Mouse (Mus musculus): ENCODE measurements around the gene Gls2. TPM values are rescaled to one million over a fixed set of nuclear protein-coding genes. Genes with fewer than 3 reads are reported as not detected.

Gene Gls2
- polyA plus RNA-seq (2014; fragmentation: Illumina TruSeq; extraction: RNeasy Lipid Tissue Mini Kit (QIAGEN cat#74804); ENCODE audit: low read depth, low replicate concordance) = not detected

DNA sequence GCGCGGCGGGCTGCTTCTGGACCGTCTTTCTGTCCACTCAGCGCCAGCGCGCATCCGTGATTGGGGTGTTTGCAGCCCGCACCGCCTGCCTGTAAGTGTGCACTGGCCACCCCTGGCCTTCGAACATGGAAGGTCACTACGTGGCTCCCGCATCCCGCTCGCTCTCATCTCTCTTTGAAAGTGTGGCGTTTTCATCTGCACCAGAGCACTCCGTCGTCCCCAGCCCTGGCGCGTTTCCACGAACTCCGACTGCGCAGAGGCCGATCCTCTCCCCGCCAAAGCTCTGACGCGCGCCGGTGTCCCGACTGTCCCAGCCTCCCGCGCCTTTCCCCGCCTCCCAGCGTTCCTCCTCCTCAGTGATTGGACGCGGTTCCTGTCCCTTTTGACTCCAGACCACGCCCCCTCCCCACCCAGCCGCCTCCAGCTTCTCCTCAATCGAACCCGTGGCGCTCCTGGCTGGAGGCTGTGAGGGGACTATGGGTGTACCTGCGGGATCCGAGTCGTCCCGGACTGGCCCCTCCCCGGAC, at the start of gene Gls2:
Gls2 (plus strand) TSS at position 434 of the 527 bp plus-strand sequence.

DNA sequence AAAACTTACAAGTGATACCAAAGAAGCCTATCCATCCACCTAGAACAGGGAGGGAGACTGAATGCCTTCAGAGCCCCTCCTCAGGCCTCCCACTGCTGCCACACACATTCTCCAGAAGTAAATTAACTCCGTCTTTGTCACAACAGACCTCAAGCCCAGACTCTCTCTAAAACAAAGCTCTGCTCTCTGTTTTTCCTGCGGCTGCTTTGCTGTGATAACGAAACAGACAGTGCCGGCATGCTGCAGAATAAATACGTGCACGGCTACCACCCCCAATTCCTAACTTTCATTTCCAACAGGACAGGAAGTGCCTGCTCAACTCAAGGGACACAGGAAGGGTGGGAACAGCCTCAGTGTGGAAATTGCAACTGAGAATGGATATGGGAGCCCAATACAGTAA, 14.3 kb upstream of the Gls2 start, which contains the start of gene Rbms2:
Rbms2 (minus strand) TSS at position 309 of the 400 bp plus-strand sequence.

DNA sequence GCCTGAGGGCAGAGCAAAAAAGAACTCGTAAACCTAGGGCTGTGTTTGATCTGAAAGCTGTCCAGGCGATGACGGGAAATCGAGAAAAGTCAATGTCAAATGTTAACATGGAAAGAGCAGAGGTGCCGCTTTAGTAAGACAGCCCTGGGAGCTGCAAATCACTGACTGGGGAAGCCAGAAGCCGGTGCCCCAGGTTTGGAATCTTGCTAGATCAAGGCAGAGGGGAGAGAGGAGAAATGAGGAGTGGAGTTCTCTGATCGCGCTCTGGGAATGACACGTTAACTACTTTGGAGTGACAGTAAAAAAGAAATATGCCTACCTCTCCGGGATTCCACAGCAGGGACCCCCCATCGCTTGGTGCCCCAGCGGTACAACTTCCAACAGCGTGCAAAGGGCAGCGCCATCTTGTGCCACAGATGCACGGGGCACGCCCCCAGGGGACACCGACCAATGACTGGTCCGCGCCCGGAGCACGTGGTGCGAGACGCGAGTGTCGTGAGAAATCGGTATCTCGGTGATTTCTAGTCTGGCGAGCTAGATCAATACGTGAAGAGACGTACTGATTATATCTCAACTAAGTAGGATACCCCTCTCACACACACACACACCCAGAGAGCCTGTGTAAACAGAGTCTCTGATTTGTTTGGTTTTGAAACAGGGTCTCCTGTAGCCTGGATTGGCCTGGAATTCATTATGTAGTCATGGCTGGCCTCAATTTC, 17.3 kb downstream of the Gls2 start, which contains the start of gene Spryd4:
Spryd4 (minus strand) TSS at position 418 of the 719 bp plus-strand sequence.

DNA sequence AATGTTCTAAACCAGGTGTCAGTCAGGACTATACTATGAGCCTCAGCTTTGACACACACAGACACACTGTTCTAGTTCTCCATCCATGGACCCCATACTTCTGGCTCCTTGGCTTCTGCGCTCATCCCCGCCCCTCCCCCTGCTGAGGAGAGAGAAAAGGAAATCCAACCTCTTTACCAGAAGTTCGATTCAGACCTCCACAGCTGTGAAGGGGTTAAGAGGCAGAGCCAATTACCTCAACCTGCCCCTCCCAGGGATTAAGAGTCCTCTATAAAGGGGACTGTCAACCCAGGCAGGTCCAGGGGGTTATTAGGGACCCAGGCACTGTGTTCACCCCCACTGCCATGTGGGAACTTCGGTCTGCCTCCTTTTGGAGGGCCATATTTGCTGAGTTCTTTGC, 31.3 kb downstream of the Gls2 start, which contains the start of gene Mip:
Mip (plus strand) TSS at position 301 of the 400 bp plus-strand sequence.

DNA sequence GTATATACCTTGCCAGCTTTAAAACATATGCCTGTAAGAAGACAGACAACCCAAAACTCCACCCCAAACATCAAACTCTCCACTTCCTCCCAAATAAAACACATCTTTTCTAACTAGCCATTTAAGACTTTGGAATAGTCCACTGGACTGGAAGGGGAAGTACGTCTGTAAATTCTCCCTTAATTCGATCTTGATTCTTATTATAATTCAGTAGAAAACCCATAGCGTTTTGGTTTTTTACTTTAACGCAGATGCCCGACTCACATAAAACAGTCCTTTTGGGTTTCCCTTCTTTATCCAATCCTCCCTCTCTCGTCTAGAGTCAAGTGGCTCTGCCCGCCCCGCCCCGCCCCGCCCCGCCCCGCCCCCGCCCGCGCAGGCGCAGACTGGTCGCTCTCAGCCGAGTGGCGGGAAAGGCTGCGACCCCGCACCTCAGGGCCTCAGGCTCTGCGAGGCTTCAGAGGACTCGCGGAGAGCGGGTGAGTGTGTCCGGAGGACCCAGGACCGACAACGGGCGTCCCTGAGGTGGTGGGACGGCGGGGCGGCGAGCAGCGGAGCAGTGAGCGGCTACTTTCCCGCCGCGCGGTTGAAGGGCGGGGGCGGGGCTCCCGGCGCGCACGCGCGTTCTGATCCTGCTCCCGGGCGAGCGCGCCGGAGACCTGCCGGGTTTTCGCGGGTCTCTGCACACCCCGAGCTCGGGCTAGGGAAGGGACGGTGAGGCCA, 37.6 kb downstream of the Gls2 start, which contains the start of gene Timeless:
Timeless (plus strand) TSS at position 369 of the 723 bp plus-strand sequence.

DNA sequence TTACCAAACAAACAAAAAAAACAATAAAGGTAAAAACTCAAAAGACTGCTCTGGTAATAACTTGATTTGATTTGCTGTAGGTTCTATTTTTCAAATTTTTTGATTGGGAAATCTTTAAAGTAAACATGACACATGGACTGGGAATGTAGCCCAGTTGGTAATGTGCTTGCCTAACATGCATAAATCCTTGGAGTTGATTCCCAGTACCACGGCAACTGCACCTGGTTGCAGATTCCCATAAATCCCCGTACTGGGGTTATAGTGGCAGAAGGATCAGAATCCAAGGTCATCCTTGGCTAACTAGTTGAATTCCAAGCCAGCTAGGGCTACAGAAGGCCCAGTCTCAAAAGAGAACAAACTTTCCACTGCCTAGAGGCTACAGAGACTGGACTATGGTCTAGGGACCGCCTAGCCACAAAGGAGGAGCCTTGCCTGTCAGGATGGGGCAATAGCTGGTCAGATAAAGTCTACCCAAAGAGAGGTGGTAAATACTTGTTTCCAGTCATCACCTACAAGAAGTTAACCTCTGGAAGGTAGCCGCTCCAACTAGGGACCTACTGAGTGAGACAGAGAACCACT, 59.5 kb downstream of the Gls2 start, which contains the start of gene Apon:
Apon (plus strand) TSS at position 420 of the 579 bp plus-strand sequence.

Other genes with a start within 250 kb of the Gls2 start
- not detected for gene Hsd17b6, start 186.8 kb upstream of the Gls2 start, polyA plus RNA-seq (2014; fragmentation: Illumina TruSeq; extraction: RNeasy Lipid Tissue Mini Kit (QIAGEN cat#74804); ENCODE audit: low read depth, low replicate concordance)
- 12.9 TPM for gene Prim1, start 179.3 kb upstream of the Gls2 start, polyA plus RNA-seq (2014; fragmentation: Illumina TruSeq; extraction: RNeasy Lipid Tissue Mini Kit (QIAGEN cat#74804); ENCODE audit: low read depth, low replicate concordance)
- gene Naca, start 158.9 kb upstream of the Gls2 start, polyA plus RNA-seq (2014; fragmentation: Illumina TruSeq; extraction: RNeasy Lipid Tissue Mini Kit (QIAGEN cat#74804); ENCODE audit: low read depth, low replicate concordance) = 1,016 TPM
- 590 TPM for gene Ptges3, start 135.5 kb upstream of the Gls2 start, polyA plus RNA-seq (2014; fragmentation: Illumina TruSeq; extraction: RNeasy Lipid Tissue Mini Kit (QIAGEN cat#74804); ENCODE audit: low read depth, low replicate concordance)
- 811 TPM for gene Atp5b, start 111.2 kb upstream of the Gls2 start, polyA plus RNA-seq (2014; fragmentation: Illumina TruSeq; extraction: RNeasy Lipid Tissue Mini Kit (QIAGEN cat#74804); ENCODE audit: low read depth, low replicate concordance)
- 20.4 TPM for gene Baz2a, start 102.9 kb upstream of the Gls2 start, polyA plus RNA-seq (2014; fragmentation: Illumina TruSeq; extraction: RNeasy Lipid Tissue Mini Kit (QIAGEN cat#74804); ENCODE audit: low read depth, low replicate concordance)
- 27.8 TPM for gene Rbms2, start 14.2 kb upstream of the Gls2 start, polyA plus RNA-seq (2014; fragmentation: Illumina TruSeq; extraction: RNeasy Lipid Tissue Mini Kit (QIAGEN cat#74804); ENCODE audit: low read depth, low replicate concordance)
- 9.9 TPM for gene Spryd4, start 17.4 kb downstream of the Gls2 start, polyA plus RNA-seq (2014; fragmentation: Illumina TruSeq; extraction: RNeasy Lipid Tissue Mini Kit (QIAGEN cat#74804); ENCODE audit: low read depth, low replicate concordance)
- gene Mip, start 31.4 kb downstream of the Gls2 start, polyA plus RNA-seq (2014; fragmentation: Illumina TruSeq; extraction: RNeasy Lipid Tissue Mini Kit (QIAGEN cat#74804); ENCODE audit: low read depth, low replicate concordance) = not detected
- 1.7 TPM for gene Timeless, start 37.6 kb downstream of the Gls2 start, polyA plus RNA-seq (2014; fragmentation: Illumina TruSeq; extraction: RNeasy Lipid Tissue Mini Kit (QIAGEN cat#74804); ENCODE audit: low read depth, low replicate concordance)
- gene Apon, start 59.6 kb downstream of the Gls2 start, polyA plus RNA-seq (2014; fragmentation: Illumina TruSeq; extraction: RNeasy Lipid Tissue Mini Kit (QIAGEN cat#74804); ENCODE audit: low read depth, low replicate concordance) = not detected
- 7.3 TPM for gene Apof, start 74.2 kb downstream of the Gls2 start, polyA plus RNA-seq (2014; fragmentation: Illumina TruSeq; extraction: RNeasy Lipid Tissue Mini Kit (QIAGEN cat#74804); ENCODE audit: low read depth, low replicate concordance)
- gene Stat2, start 76.1 kb downstream of the Gls2 start, polyA plus RNA-seq (2014; fragmentation: Illumina TruSeq; extraction: RNeasy Lipid Tissue Mini Kit (QIAGEN cat#74804); ENCODE audit: low read depth, low replicate concordance) = 16.5 TPM
- not detected for gene Il23a, start 104.3 kb downstream of the Gls2 start, polyA plus RNA-seq (2014; fragmentation: Illumina TruSeq; extraction: RNeasy Lipid Tissue Mini Kit (QIAGEN cat#74804); ENCODE audit: low read depth, low replicate concordance)
- gene Pan2, start 108.9 kb downstream of the Gls2 start, polyA plus RNA-seq (2014; fragmentation: Illumina TruSeq; extraction: RNeasy Lipid Tissue Mini Kit (QIAGEN cat#74804); ENCODE audit: low read depth, low replicate concordance) = 7.5 TPM
- 51.6 TPM for gene Cnpy2, start 128.0 kb downstream of the Gls2 start, polyA plus RNA-seq (2014; fragmentation: Illumina TruSeq; extraction: RNeasy Lipid Tissue Mini Kit (QIAGEN cat#74804); ENCODE audit: low read depth, low replicate concordance)
- 151 TPM for gene Cs, start 143.3 kb downstream of the Gls2 start, polyA plus RNA-seq (2014; fragmentation: Illumina TruSeq; extraction: RNeasy Lipid Tissue Mini Kit (QIAGEN cat#74804); ENCODE audit: low read depth, low replicate concordance)
- 19.6 TPM for gene Coq10a, start 174.5 kb downstream of the Gls2 start, polyA plus RNA-seq (2014; fragmentation: Illumina TruSeq; extraction: RNeasy Lipid Tissue Mini Kit (QIAGEN cat#74804); ENCODE audit: low read depth, low replicate concordance)
- 14.8 TPM for gene Ankrd52, start 182.7 kb downstream of the Gls2 start, polyA plus RNA-seq (2014; fragmentation: Illumina TruSeq; extraction: RNeasy Lipid Tissue Mini Kit (QIAGEN cat#74804); ENCODE audit: low read depth, low replicate concordance)
- gene Slc39a5, start 206.8 kb downstream of the Gls2 start, polyA plus RNA-seq (2014; fragmentation: Illumina TruSeq; extraction: RNeasy Lipid Tissue Mini Kit (QIAGEN cat#74804); ENCODE audit: low read depth, low replicate concordance) = not detected
- gene Nabp2, start 217.0 kb downstream of the Gls2 start, polyA plus RNA-seq (2014; fragmentation: Illumina TruSeq; extraction: RNeasy Lipid Tissue Mini Kit (QIAGEN cat#74804); ENCODE audit: low read depth, low replicate concordance) = 32.8 TPM
- 13.8 TPM for gene Rnf41, start 217.2 kb downstream of the Gls2 start, polyA plus RNA-seq (2014; fragmentation: Illumina TruSeq; extraction: RNeasy Lipid Tissue Mini Kit (QIAGEN cat#74804); ENCODE audit: low read depth, low replicate concordance)

Measured in adrenal gland, adult 10 weeks (tissue).